Mouse (Mus musculus) bone marrow, adult 2 months (tissue): ENCODE results near the gene Rnf224.
A peak's percentile ranks its signal among the peaks of the same experiment; 100 is the strongest.

Experiments used
- CTCF ChIP-seq: fragments of 200-500 bp; IDR thresholded peaks from 2 replicates; pipeline ENCODE4 v1.5.1; 2011; ENCODE audit warnings: low read length, control low read depth; ENCODE audit not compliant: control insufficient read depth, insufficient read depth
- POLR2A ChIP-seq: fragments of 200-500 bp; IDR thresholded peaks from 2 replicates; pipeline ENCODE4 v1.6.1; 2011; ENCODE audit warnings: low read depth, mild to moderate bottlenecking, control low read depth, low read length, borderline replicate concordance; ENCODE audit not compliant: control insufficient read depth

- TF ChIP-seq CTCF (no peak), POLR2A (peak; percentile 81; the same call in 1 of the 2 replicates)
Measured at GRCm38 (mm10) chr2:25262291-25262767, 25.7 kb upstream of the Rnf224 start, which contains the start of gene Tprn.
